Mouse (Mus musculus): ENCODE measurements around the gene Atp13a4. TPM values are rescaled to one million over a fixed set of nuclear protein-coding genes. Genes with fewer than 3 reads are reported as not detected.
A peak's percentile ranks its signal among the peaks of the same experiment; 100 is the strongest.

The Atp13a4 gene
- polyA plus RNA-seq, 1 experiment from 2014 or later, result 3.0 TPM

GRCm38 (mm10) chr16:29541261-29541683, 3.4 kb downstream of the Atp13a4 start:
- Histone ChIP-seq H3K4me1 (ENCODE audit: control insufficient read depth, insufficient read depth, low read length) (no peaks in the 10 kb centered on the region; the same call in 1 of the 2 replicates), H3K9me3 (replicated peaks; ENCODE audit: control insufficient read depth, low read length, poor library complexity, severe bottlenecking) (no peaks in the 10 kb centered on the region), H3K27ac (ENCODE audit: low read length) (0 out of 2 replicates have a peak overlapping the region, but pooled peaks have one; percentile 11), H3K4me2 (ENCODE audit: low read length) (no peak overlapping the region; the same call in 1 of the 2 replicates), H3K4me3 (ENCODE audit: low read depth, low read length) (peak overlapping the region; percentile 12; the same call in 1 of the 2 replicates), H3K36me3 (ENCODE audit: control insufficient read depth, insufficient read depth, low read length) (no peaks in the 10 kb centered on the region), H3K27me3 (ENCODE audit: control insufficient read depth, insufficient read depth, low read depth, low read length) (no peaks in the 10 kb centered on the region), H3K9ac (ENCODE audit: low read depth, low read length) (no peak overlapping the region)
- WGBS, result 72% methylated on average over 11 of the region's 11 CpGs
- ATAC-seq, result no peak

DNA sequence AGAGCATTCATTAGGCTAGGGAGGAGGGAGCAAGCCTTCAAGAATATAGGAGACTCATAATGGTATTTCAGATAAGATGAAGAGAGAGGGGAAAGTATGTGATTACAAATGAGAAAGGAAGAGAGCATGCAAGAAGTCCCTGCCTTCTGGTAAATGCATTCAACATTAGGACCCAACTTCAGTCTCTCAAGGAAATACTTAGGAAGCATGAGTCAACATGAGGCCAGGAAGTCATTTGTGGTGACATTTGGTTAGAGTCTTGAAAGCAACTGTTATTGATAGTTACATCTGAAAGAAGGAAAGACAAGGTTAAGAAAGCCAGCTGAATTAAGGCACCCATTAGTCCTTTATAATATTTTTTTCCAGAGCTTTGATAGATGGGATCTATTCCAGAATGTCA, 4.8 kb downstream of the Atp13a4 start:
- no peaks in the 10 kb centered on the region; the same call in 1 of the 2 replicates for H3K4me1 ChIP-seq (ENCODE audit: control insufficient read depth, insufficient read depth, low read length)
- no peaks in the 10 kb centered on the region for H3K36me3 ChIP-seq (ENCODE audit: control insufficient read depth, insufficient read depth, low read length)
- no peak overlapping the region for H3K9ac ChIP-seq (ENCODE audit: low read depth, low read length)
- no peak overlapping the region for H3K27ac ChIP-seq (ENCODE audit: low read length)
- no peaks in the 10 kb centered on the region for H3K27me3 ChIP-seq (ENCODE audit: control insufficient read depth, insufficient read depth, low read depth, low read length)
- no peak for ATAC-seq
- H3K4me2 ChIP-seq (ENCODE audit: low read length), result 0 out of 2 replicates have a peak overlapping the region, but pooled peaks have one; percentile 9
- H3K9me3 ChIP-seq (replicated peaks; ENCODE audit: control insufficient read depth, low read length, poor library complexity, severe bottlenecking), result no peaks in the 10 kb centered on the region
- no peak overlapping the region for H3K4me3 ChIP-seq (ENCODE audit: low read depth, low read length)

GRCm38 (mm10) chr16:29536411-29537204, 8.1 kb downstream of the Atp13a4 start:
- ATAC-seq, result no peak
- H3K4me3 ChIP-seq (ENCODE audit: low read depth, low read length), result no peak overlapping the region
- H3K36me3 ChIP-seq (ENCODE audit: control insufficient read depth, insufficient read depth, low read length), result no peaks in the 10 kb centered on the region
- no peak overlapping the region for H3K4me2 ChIP-seq (ENCODE audit: low read length)
- no peak overlapping the region for H3K9ac ChIP-seq (ENCODE audit: low read depth, low read length)
- H3K4me1 ChIP-seq (ENCODE audit: control insufficient read depth, insufficient read depth, low read length), result no peaks in the 10 kb centered on the region; the same call in 1 of the 2 replicates
- no peaks in the 10 kb centered on the region for H3K9me3 ChIP-seq (replicated peaks; ENCODE audit: control insufficient read depth, low read length, poor library complexity, severe bottlenecking)
- no peak overlapping the region for H3K27ac ChIP-seq (ENCODE audit: low read length)
- no peaks in the 10 kb centered on the region for H3K27me3 ChIP-seq (ENCODE audit: control insufficient read depth, insufficient read depth, low read depth, low read length)
- WGBS, result 63% methylated on average over 15 of the region's 15 CpGs

DNA sequence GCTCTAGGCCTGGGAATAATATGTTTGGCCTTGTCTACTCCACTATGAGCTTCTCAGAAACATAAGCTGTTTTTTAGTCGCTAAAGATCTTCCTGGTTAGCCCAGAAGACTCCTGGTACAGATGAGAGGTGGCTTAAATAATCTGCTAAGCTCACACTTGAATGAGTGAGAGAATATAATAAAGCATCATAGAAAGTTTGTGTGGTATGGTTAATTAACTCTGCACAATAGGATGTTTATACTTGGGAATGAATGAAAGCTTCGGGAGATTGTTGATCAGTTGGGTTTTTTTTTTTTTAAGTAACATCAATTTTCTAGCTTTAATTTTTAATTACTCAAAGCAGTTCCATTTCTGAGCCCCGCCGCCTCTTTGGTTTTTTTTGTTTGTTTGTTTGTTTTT, 8.8 kb downstream of the Atp13a4 start:
- Histone ChIP-seq H3K4me1 (ENCODE audit: control insufficient read depth, insufficient read depth, low read length) (no peaks in the 10 kb centered on the region), H3K9me3 (replicated peaks; ENCODE audit: control insufficient read depth, low read length, poor library complexity, severe bottlenecking) (no peaks in the 10 kb centered on the region), H3K36me3 (ENCODE audit: control insufficient read depth, insufficient read depth, low read length) (no peaks in the 10 kb centered on the region), H3K27me3 (ENCODE audit: control insufficient read depth, insufficient read depth, low read depth, low read length) (no peaks in the 10 kb centered on the region), H3K27ac (ENCODE audit: low read length) (no peak overlapping the region), H3K9ac (ENCODE audit: low read depth, low read length) (no peak overlapping the region), H3K4me3 (ENCODE audit: low read depth, low read length) (no peak overlapping the region), H3K4me2 (ENCODE audit: low read length) (no peak overlapping the region)
- 85% methylated on average over 4 of the region's 4 CpGs for WGBS
- ATAC-seq, result no peak

DNA sequence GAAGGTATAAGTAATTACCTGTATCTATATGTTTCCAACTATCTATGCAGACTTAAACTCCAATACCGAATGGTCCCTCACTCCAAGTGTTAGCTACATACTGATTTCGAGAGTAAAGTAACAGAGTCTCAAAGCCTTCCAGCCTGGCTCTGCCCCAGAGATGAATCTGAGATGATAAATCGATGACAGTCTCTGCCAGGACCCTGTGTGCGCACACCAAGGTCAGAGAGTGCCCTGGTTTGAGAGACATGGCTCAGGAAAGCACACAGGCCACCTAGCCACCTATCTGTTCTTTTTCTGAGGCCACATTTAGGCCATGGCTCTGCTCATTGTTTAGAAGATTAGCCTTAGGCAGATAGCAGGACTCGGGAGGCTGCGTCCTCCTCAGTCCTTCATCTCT, 11.0 kb downstream of the Atp13a4 start:
- H3K36me3 ChIP-seq (ENCODE audit: control insufficient read depth, insufficient read depth, low read length), result no peaks in the 10 kb centered on the region
- 84% methylated on average over 6 of the region's 6 CpGs for WGBS
- H3K4me1 ChIP-seq (ENCODE audit: control insufficient read depth, insufficient read depth, low read length), result no peaks in the 10 kb centered on the region
- H3K27me3 ChIP-seq (ENCODE audit: control insufficient read depth, insufficient read depth, low read depth, low read length), result no peaks in the 10 kb centered on the region
- no peak overlapping the region for H3K27ac ChIP-seq (ENCODE audit: low read length)
- H3K9me3 ChIP-seq (replicated peaks; ENCODE audit: control insufficient read depth, low read length, poor library complexity, severe bottlenecking), result no peaks in the 10 kb centered on the region
- no peak overlapping the region for H3K4me2 ChIP-seq (ENCODE audit: low read length)
- H3K4me3 ChIP-seq (ENCODE audit: low read depth, low read length), result no peak overlapping the region
- H3K9ac ChIP-seq (ENCODE audit: low read depth, low read length), result no peak overlapping the region
- no peak for ATAC-seq

- Histone ChIP-seq H3K9me3 (replicated peaks; ENCODE audit: control insufficient read depth, low read length, poor library complexity, severe bottlenecking) (0 out of 2 replicates have a peak, but pooled peaks cover 3% of the 10 kb centered on the region), H3K9ac (ENCODE audit: low read depth, low read length) (no peak overlapping the region), H3K4me2 (ENCODE audit: low read length) (no peak overlapping the region), H3K4me1 (ENCODE audit: control insufficient read depth, insufficient read depth, low read length) (no peaks in the 10 kb centered on the region), H3K4me3 (ENCODE audit: low read depth, low read length) (no peak overlapping the region), H3K27ac (ENCODE audit: low read length) (no peak overlapping the region), H3K36me3 (ENCODE audit: control insufficient read depth, insufficient read depth, low read length) (no peaks in the 10 kb centered on the region), H3K27me3 (ENCODE audit: control insufficient read depth, insufficient read depth, low read depth, low read length) (no peaks in the 10 kb centered on the region)
- WGBS, result 97% methylated on average over 6 of the region's 6 CpGs
- no peak for ATAC-seq
These were observed 17.6 kb downstream of the Atp13a4 start for GRCm38 (mm10) chr16:29527085-29527484.

GRCm38 (mm10) chr16:29526585-29526984, 18.1 kb downstream of the Atp13a4 start:
- Histone ChIP-seq H3K4me2 (ENCODE audit: low read length) (no peak overlapping the region), H3K4me3 (ENCODE audit: low read depth, low read length) (no peak overlapping the region), H3K9ac (ENCODE audit: low read depth, low read length) (no peak overlapping the region), H3K4me1 (ENCODE audit: control insufficient read depth, insufficient read depth, low read length) (no peaks in the 10 kb centered on the region), H3K27ac (ENCODE audit: low read length) (no peak overlapping the region), H3K36me3 (ENCODE audit: control insufficient read depth, insufficient read depth, low read length) (no peaks in the 10 kb centered on the region), H3K27me3 (ENCODE audit: control insufficient read depth, insufficient read depth, low read depth, low read length) (no peaks in the 10 kb centered on the region), H3K9me3 (replicated peaks; ENCODE audit: control insufficient read depth, low read length, poor library complexity, severe bottlenecking) (0 out of 2 replicates have a peak, but pooled peaks cover 3% of the 10 kb centered on the region)
- no peak for ATAC-seq
- 91% methylated on average over 8 of the region's 8 CpGs for WGBS

DNA sequence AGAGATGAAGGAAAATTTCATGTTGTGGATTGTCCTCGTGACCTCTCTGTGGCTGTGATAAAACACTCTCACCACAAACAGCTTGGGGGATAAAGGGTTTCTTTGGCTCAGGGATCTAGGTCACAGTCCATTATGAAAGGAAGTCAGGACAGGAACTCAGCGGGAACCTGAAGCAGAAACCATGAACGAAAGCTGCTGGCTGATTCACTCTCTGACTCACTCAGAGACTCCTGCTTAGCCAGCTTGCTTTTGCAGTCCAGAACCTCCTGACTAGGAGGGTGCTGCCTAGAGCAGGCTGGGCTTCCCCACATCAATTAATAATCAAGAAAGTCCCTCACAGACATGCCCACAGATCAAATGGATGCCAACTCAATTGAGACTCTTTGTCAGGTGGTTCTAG, 32.2 kb downstream of the Atp13a4 start:
- no peaks in the 10 kb centered on the region for H3K4me1 ChIP-seq (ENCODE audit: control insufficient read depth, insufficient read depth, low read length)
- ATAC-seq, result no peak
- no peak overlapping the region for H3K9ac ChIP-seq (ENCODE audit: low read depth, low read length)
- no peak overlapping the region for H3K4me2 ChIP-seq (ENCODE audit: low read length)
- H3K27me3 ChIP-seq (ENCODE audit: control insufficient read depth, insufficient read depth, low read depth, low read length), result no peaks in the 10 kb centered on the region
- no peak overlapping the region for H3K4me3 ChIP-seq (ENCODE audit: low read depth, low read length)
- H3K27ac ChIP-seq (ENCODE audit: low read length), result no peak overlapping the region
- H3K9me3 ChIP-seq (replicated peaks; ENCODE audit: control insufficient read depth, low read length, poor library complexity, severe bottlenecking), result no peaks in the 10 kb centered on the region
- H3K36me3 ChIP-seq (ENCODE audit: control insufficient read depth, insufficient read depth, low read length), result no peaks in the 10 kb centered on the region
- WGBS, result 62% methylated on average over 3 of the region's 3 CpGs

DNA sequence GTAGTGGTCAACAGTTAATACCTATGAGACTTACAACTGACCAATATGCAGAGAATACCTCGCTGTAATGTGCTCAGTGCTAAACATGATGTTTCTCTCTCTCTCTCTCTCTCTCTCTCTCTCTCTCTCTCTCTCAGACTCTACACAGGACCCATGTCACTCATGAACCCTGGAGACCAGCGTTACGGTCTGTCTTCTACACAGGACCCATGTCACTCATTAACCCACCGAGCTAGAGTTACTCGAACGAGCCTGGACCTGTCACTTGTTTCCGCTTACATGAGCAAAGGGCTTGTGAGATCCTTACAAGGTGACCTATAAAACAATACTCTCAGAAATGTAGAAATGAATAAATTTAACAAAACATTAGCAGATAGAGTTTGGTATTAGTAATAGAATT, 33.9 kb downstream of the Atp13a4 start:
- Histone ChIP-seq H3K9ac (ENCODE audit: low read depth, low read length) (no peak overlapping the region), H3K36me3 (ENCODE audit: control insufficient read depth, insufficient read depth, low read length) (no peaks in the 10 kb centered on the region), H3K4me3 (ENCODE audit: low read depth, low read length) (no peak overlapping the region), H3K27ac (ENCODE audit: low read length) (no peak overlapping the region), H3K4me2 (ENCODE audit: low read length) (no peak overlapping the region), H3K9me3 (replicated peaks; ENCODE audit: control insufficient read depth, low read length, poor library complexity, severe bottlenecking) (no peaks in the 10 kb centered on the region), H3K27me3 (ENCODE audit: control insufficient read depth, insufficient read depth, low read depth, low read length) (no peaks in the 10 kb centered on the region), H3K4me1 (ENCODE audit: control insufficient read depth, insufficient read depth, low read length) (no peaks in the 10 kb centered on the region)
- no peak for ATAC-seq
- 90% methylated on average over 7 of the region's 7 CpGs for WGBS
